Comparison of ENCODE assay signal across 10 mouse cellular contexts in genomic region chr11:116498596-116498995, GRCm38 (mm10). TPM values are rescaled to one million over a fixed set of nuclear protein-coding genes. Genes with fewer than 3 reads are reported as not detected.
A peak's percentile ranks its signal among the peaks of the same experiment; 100 is the strongest.
DNase-seq lines count a peak whose midpoint lies in the region; ATAC-seq and TF ChIP-seq lines count a peak whose summit lies in the region.
"Had no signal": no experiment of that assay in that cellular context is flagged by ENCODE, and none has a peak within 500 bp of the region (broad histone marks: within the 10 kb centered on the region; RNA-seq: fewer than 3 reads in every experiment).

No protein-coding gene starts in this region.

- no peak for TF ChIP-seq POLR2A in kidney, adult 2 months (IDR thresholded peaks at IDR 0.05; ENCODE audit: low read depth, low read length)
- TF ChIP-seq POLR2A in olfactory bulb, adult 2 months (IDR thresholded peaks at IDR 0.05; ENCODE audit: insufficient read depth, low read depth, low read length) = no peak

- no peaks in the 10 kb centered on the region for H3K36me3 ChIP-seq in kidney, embryonic 16.5 days (ENCODE audit: insufficient read depth, low read length)
- no peaks in the 10 kb centered on the region for H3K36me3 ChIP-seq in kidney, adult 2 months (ENCODE audit: control insufficient read depth, insufficient read depth, low read length)
- no peaks in the 10 kb centered on the region for H3K36me3 ChIP-seq in forebrain, embryonic 12.5 days (replicated peaks)
- no peaks in the 10 kb centered on the region for H3K36me3 ChIP-seq in limb, embryonic 13.5 days

- H3K9ac ChIP-seq in kidney, embryonic 16.5 days (replicated peaks; ENCODE audit: low read length) = peak overlapping the region; percentile 56
- H3K9ac ChIP-seq in forebrain, embryonic 12.5 days = no peak overlapping the region
- H3K9ac ChIP-seq in limb, embryonic 13.5 days = peak overlapping the region; percentile 50; the same call in 1 of the 2 replicates

- no peak overlapping the region for H3K27ac ChIP-seq in kidney, embryonic 16.5 days (ENCODE audit: low read length)
- no peak overlapping the region for H3K27ac ChIP-seq in kidney, adult 2 months (ENCODE audit: insufficient read depth, low read depth, low read length)
- H3K27ac ChIP-seq in forebrain, embryonic 12.5 days = no peak overlapping the region
- H3K27ac ChIP-seq in limb, embryonic 13.5 days = no peak overlapping the region
- H3K27ac ChIP-seq in olfactory bulb, adult 2 months (ENCODE audit: insufficient read depth, low read depth, low read length) = no peak overlapping the region

- peak overlapping the region; percentile 54 for H3K4me2 ChIP-seq in kidney, embryonic 16.5 days (replicated peaks; ENCODE audit: low read depth, low read length)
- H3K4me2 ChIP-seq in forebrain, embryonic 12.5 days = peak overlapping the region; percentile 37
- peak overlapping the region; percentile 61 for H3K4me2 ChIP-seq in limb, embryonic 13.5 days (replicated peaks)

- H3K4me1 ChIP-seq in kidney, embryonic 16.5 days (ENCODE audit: insufficient read depth, low read length) = 0 out of 2 replicates have a peak, but pooled peaks cover 3% of the 10 kb centered on the region
- peaks cover 8% of the 10 kb centered on the region; the same call in 1 of the 2 replicates for H3K4me1 ChIP-seq in kidney, adult 2 months (ENCODE audit: control insufficient read depth, insufficient read depth, low read length)
- H3K4me1 ChIP-seq in forebrain, embryonic 12.5 days = peaks cover 10% of the 10 kb centered on the region
- peaks cover 14% of the 10 kb centered on the region for H3K4me1 ChIP-seq in limb, embryonic 13.5 days
- peaks cover 23% of the 10 kb centered on the region for H3K4me1 ChIP-seq in olfactory bulb, adult 2 months (ENCODE audit: control insufficient read depth, insufficient read depth, low read length)

- no peak for ATAC-seq in kidney, embryonic 16.5 days (ENCODE audit: low FRiP score, low TSS enrichment)
- ATAC-seq in forebrain, embryonic 12.5 days (ENCODE audit: low FRiP score) = no peak
- no peak for ATAC-seq in limb, embryonic 13.5 days (ENCODE audit: low FRiP score, low read depth)

- 34% methylated on average over 34 of the region's 34 CpGs for WGBS in kidney, embryonic 16.5 days
- WGBS in kidney, adult 2 months = 38% methylated on average over 34 of the region's 34 CpGs
- WGBS in forebrain, embryonic 12.5 days = 32% methylated on average over 34 of the region's 34 CpGs
- WGBS in limb, embryonic 13.5 days = 34% methylated on average over 34 of the region's 34 CpGs
- WGBS in olfactory bulb, adult 2 months = 31% methylated on average over 32 of the region's 34 CpGs

- TF ChIP-seq CTCF in kidney, adult 2 months (conservative IDR thresholded peaks at IDR 0.05; ENCODE audit: insufficient read depth, insufficient read length, low read depth, low read length) = no peak
- no peak for TF ChIP-seq CTCF in olfactory bulb, adult 2 months (IDR thresholded peaks at IDR 0.05; ENCODE audit: insufficient read depth, low read depth, low read length)

- no peaks in the 10 kb centered on the region for H3K9me3 ChIP-seq in kidney, embryonic 16.5 days (ENCODE audit: low read length)
- no peaks in the 10 kb centered on the region for H3K9me3 ChIP-seq in forebrain, embryonic 12.5 days
- no peaks in the 10 kb centered on the region for H3K9me3 ChIP-seq in limb, embryonic 13.5 days

- no peaks in the 10 kb centered on the region for H3K27me3 ChIP-seq in kidney, embryonic 16.5 days (ENCODE audit: insufficient read depth, low read length)
- no peaks in the 10 kb centered on the region for H3K27me3 ChIP-seq in kidney, adult 2 months (replicated peaks; ENCODE audit: control insufficient read depth, insufficient read depth, low read length)
- no peaks in the 10 kb centered on the region for H3K27me3 ChIP-seq in forebrain, embryonic 12.5 days
- no peaks in the 10 kb centered on the region for H3K27me3 ChIP-seq in limb, embryonic 13.5 days

- peak overlapping the region; percentile 35 for H3K4me3 ChIP-seq in kidney, embryonic 16.5 days (ENCODE audit: low read length)
- H3K4me3 ChIP-seq in kidney, adult 2 months (ENCODE audit: insufficient read depth, low read depth, low read length) = no peak overlapping the region
- H3K4me3 ChIP-seq in forebrain, embryonic 12.5 days (replicated peaks) = 0 out of 2 replicates have a peak overlapping the region, but pooled peaks have one; percentile 3
- peak overlapping the region; percentile 35 for H3K4me3 ChIP-seq in limb, embryonic 13.5 days
- 0 out of 2 replicates have a peak overlapping the region, but pooled peaks have one; percentile 1 for H3K4me3 ChIP-seq in olfactory bulb, adult 2 months (ENCODE audit: insufficient read depth, low read depth, low read length)
- H3K4me3 ChIP-seq: erythroblast, embryonic 14.5 days; myocyte had no signal

- DNase-seq in kidney, adult 2 months = no peak
- no peak for DNase-seq in layer of hippocampus, postnatal 10 days (ENCODE audit: low spot score in 2 of 2)
- no peak for DNase-seq in cerebellum, adult 11 months
- DNase-seq in adrenal gland, postnatal 4 days (ENCODE audit: low spot score in 2 of 2) = no peak

RNA-seq across cellular contexts. Expression of gene Prpsap1, which starts 4.6 kb away (rescaled TPM):
- polyA plus RNA-seq in kidney, embryonic 16.5 days (2015; fragmentation: Nextera tagmentation; extraction: Ambion mirVana) = 217 and 226 TPM in 2 replicates
- 87.5 and 91.1 TPM in 2 replicates for polyA plus RNA-seq in kidney, adult 2 months (2012; rRNA removed)
- polyA plus RNA-seq in forebrain, embryonic 12.5 days (2016; fragmentation: Nextera tagmentation; extraction: Ambion mirVana) = 174 and 176 TPM in 2 replicates
- polyA plus RNA-seq in limb, embryonic 13.5 days (2015; fragmentation: Nextera tagmentation; extraction: Ambion mirVana) = 189 and 199 TPM in 2 replicates
- not detected in 2 replicates for polyA plus RNA-seq in olfactory bulb, adult 2 months (2012; ENCODE audit: insufficient read depth, insufficient read length, low replicate concordance, missing spikeins)
- 10 to 100 TPM; 89.8 to 90.7 TPM for total RNA-seq in layer of hippocampus, postnatal 10 days (2021)
- 100 to 1,000 TPM in 1 of 2 experiments, 10 to 100 TPM in 1; 95.7 to 103 TPM for total RNA-seq in adrenal gland, postnatal 4 days (2021)

RNA-seq across cellular contexts. Expression of gene Sphk1, which starts 32.1 kb away (rescaled TPM):
- polyA plus RNA-seq in kidney, embryonic 16.5 days (2015; fragmentation: Nextera tagmentation; extraction: Ambion mirVana) = 5.8 and 5.9 TPM in 2 replicates
- 9.9 and 12.0 TPM in 2 replicates for polyA plus RNA-seq in kidney, adult 2 months (2012; rRNA removed)
- polyA plus RNA-seq in forebrain, embryonic 12.5 days (2016; fragmentation: Nextera tagmentation; extraction: Ambion mirVana) = 2.0 and 3.3 TPM in 2 replicates
- polyA plus RNA-seq in limb, embryonic 13.5 days (2015; fragmentation: Nextera tagmentation; extraction: Ambion mirVana) = 2.3 and 2.9 TPM in 2 replicates
- polyA plus RNA-seq in olfactory bulb, adult 2 months (2012; ENCODE audit: insufficient read depth, insufficient read length, low replicate concordance, missing spikeins) = not detected in 2 replicates
- 1 to 10 TPM; 1.7 to 2.1 TPM for total RNA-seq in layer of hippocampus, postnatal 10 days (2021)
- total RNA-seq in adrenal gland, postnatal 4 days (2021) = 1 to 10 TPM; 5.3 to 6.0 TPM

RNA-seq across cellular contexts. Expression of gene Qrich2, which starts 32.6 kb away (rescaled TPM):
- 0.15 and 0.32 TPM in 2 replicates for polyA plus RNA-seq in kidney, embryonic 16.5 days (2015; fragmentation: Nextera tagmentation; extraction: Ambion mirVana)
- polyA plus RNA-seq in kidney, adult 2 months (2012; rRNA removed) = 0.08 and 0.24 TPM in 2 replicates
- polyA plus RNA-seq in forebrain, embryonic 12.5 days (2016; fragmentation: Nextera tagmentation; extraction: Ambion mirVana) = not detected in 2 replicates
- 0.17 and 0.24 TPM in 2 replicates for polyA plus RNA-seq in limb, embryonic 13.5 days (2015; fragmentation: Nextera tagmentation; extraction: Ambion mirVana)
- not detected in 2 replicates for polyA plus RNA-seq in olfactory bulb, adult 2 months (2012; ENCODE audit: insufficient read depth, insufficient read length, low replicate concordance, missing spikeins)
- total RNA-seq in layer of hippocampus, postnatal 10 days (2021) = under 1 TPM in 1 of 2 experiments, not detected in 1; 0.18 TPM
- under 1 TPM in 1 of 2 experiments, not detected in 1; 0.14 TPM for total RNA-seq in adrenal gland, postnatal 4 days (2021)
- polyA plus RNA-seq: erythroblast, embryonic 14.5 days; myocyte had no signal
